Mouse (Mus musculus) embryonic fibroblast, embryonic 13.5 days (primary cell): ENCODE measurements around the gene Ttc12.

Experiments used
- CTCF ChIP-seq: IDR thresholded peaks from 2 replicates; pipeline ENCODE4 v1.5.1; 2011; ENCODE audit warnings: mild to moderate bottlenecking, control low read depth, low read length, moderate library complexity, borderline replicate concordance; ENCODE audit not compliant: insufficient read depth
- POLR2A ChIP-seq: IDR thresholded peaks from 2 replicates; pipeline ENCODE4 v1.6.1; 2011; ENCODE audit warnings: low read depth, mild to moderate bottlenecking, control low read depth, low read length, moderate library complexity

GRCm38 (mm10) chr9:49490609-49491008 is 4.6 kb upstream of the Ttc12 start:
- TF ChIP-seq CTCF (no peak), POLR2A (no peak)
